Mouse (Mus musculus): ENCODE results near the gene Tnfaip8l1.

Gene Tnfaip8l1

GRCm38 (mm10) chr17:56137839-56138613 lies 24.3 kb upstream of the Tnfaip8l1 start:
- peak; percentile 47 for DNase-seq (ENCODE audit: low read depth, low spot score)

- no peak for DNase-seq (ENCODE audit: low read depth, low spot score)
Measured at GRCm38 (mm10) chr17:56139355-56139754, 22.9 kb upstream of the Tnfaip8l1 start.

DNA sequence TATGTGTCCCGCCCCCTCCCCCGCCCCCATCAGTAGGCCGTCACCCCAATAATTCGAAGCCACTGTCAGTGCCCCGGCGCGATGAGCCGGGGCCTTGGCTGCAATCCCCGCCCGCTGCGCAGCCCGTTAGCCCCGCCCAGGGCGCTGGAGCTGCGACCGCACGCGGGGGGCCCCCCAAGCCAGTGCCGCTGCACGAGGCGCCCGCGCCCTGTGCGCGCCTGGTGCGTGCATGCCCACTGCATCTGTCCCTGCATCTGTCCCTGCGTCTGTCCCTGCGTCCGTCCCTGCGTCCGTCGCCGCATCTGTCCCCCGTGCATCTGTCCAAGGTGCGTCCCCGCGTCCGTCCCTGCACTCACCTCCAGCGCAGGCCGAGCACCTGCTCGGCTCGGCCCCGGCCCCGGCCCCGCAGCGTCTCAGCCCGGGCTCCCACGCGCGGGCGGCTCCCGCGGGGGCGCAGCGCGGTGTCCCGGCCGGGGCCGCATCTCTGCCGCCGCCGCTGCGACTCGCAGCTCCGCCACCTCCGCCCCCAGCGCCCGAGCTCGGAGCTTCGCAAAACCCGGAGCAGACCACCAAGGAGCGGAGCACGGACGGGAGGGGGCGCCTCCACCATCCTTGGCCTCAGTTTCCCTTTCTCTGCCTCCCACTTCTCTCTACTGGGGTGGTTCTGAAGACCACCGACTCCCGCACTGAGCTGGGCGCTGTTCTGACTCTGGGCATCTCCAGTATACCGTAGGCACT lies 22.2 kb upstream of the Tnfaip8l1 start, which contains the start of gene Sema6b:
Sema6b (minus strand) TSS at position 486 of the 738 bp plus-strand sequence.
- DNase-seq (ENCODE audit: low read depth, low spot score), result peak; percentile 67

DNA sequence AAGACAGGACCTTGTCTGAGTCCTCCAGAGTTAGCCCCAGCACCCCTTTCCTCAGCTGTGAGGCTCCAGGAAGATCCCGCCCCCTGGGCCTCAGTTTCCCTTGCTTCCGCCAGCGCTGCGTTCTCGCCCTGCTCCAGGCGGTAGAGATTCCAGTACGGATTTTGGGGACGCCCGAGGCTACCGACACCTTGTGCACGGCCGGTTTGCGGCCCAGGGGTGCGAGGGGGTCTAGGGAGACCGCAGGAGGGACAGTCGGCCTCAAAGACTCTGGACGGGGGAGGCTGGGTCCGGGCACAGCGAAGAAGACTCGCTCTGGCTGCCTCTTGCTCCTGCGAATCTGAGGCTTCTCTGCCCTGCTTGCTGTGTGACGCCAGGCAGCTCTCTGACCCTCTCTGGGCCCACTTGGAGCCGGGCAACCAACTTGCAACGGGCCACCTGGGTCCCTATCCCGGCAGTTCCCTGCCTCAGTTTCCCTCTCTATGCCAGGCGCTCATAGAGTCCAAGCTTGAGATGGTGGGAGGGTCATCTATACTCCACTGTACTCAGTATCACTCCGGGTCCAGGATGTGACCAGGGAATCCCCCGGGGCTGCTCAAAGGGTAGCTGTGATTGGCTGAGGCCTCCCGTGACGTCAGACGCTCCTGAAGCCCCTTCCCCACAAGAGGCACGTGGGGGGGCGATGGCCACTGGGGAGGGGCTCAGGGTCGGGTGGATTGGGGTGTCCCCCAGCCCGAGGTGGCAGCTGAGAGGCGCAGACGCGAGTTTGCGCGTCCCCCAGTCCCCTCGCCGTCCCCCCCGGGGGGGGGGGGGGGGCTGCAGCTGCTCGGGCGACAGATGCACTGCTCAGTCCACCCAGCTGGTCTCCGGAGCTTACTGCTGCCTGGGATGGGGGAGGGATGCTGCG lies 20.3 kb upstream of the Tnfaip8l1 start:
- DNase-seq (ENCODE audit: low read depth, low spot score), result peak; percentile 45

DNA sequence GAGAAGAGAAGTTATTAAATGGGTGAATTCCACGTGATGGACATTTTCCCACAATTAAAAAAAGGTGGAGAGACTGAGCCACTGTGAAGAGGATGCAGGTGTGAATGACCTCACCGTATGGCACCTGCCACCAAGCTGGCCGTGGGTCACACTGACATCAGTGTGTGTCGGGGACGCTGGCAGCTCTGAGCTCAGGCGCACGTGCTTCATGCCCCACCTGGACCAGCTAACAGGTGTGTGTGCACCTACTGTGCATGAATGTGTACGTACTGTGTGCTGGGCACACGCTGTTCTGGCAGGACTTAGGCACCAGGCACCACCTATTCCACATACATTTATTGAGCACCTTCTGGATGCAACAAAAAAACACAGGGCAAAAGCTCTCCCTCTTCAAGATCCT lies 17.7 kb upstream of the Tnfaip8l1 start:
- DNase-seq (ENCODE audit: low read depth, low spot score), result no peak

GRCm38 (mm10) chr17:56146131-56146530 lies 16.1 kb upstream of the Tnfaip8l1 start:
- DNase-seq (ENCODE audit: low read depth, low spot score), result no peak

DNA sequence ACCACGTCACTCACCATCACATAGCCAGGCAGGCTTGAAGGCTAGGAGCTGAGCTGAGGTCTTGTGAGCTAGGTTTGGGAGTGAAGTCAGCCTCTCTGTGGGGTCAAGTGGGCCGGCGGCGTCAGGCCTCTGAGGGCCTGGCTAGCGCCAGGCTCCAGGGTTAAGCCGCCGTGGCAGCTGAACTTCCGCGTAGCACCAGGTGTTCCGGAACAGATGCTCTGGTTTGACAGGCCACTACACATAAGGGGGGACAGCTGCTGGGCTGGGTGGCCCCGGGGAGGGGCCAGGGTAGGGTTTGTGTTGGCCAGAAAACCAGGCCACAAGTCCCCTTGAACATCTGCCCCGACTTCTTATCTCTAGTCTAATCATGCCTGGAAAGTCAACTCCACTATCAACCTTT lies 14.9 kb upstream of the Tnfaip8l1 start:
- DNase-seq (ENCODE audit: low read depth, low spot score), result no peak

DNA sequence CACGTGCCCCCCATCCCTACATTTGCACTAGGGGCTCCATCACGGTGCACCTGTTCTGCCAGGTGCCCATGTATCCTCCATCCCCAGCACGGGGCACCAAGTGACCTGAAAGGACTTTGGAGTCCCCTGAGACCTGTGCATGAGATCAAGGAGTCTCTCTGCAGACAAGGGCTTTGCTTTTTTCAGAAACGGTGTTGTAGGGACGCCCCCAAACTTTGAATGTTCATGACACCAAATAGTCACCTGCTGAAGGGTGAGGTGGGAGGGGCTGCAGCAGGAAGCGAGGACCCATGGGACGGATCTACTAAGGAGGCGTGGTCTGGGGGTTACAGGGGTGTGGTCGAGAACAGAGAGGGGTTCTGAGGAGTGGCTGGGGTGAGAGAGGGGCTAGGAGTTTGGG lies 14.0 kb upstream of the Tnfaip8l1 start:
- DNase-seq (ENCODE audit: low read depth, low spot score), result no peak

- DNase-seq (ENCODE audit: low read depth, low spot score), result no peak
Measured at GRCm38 (mm10) chr17:56148790-56149618, 13.3 kb upstream of the Tnfaip8l1 start.

DNA sequence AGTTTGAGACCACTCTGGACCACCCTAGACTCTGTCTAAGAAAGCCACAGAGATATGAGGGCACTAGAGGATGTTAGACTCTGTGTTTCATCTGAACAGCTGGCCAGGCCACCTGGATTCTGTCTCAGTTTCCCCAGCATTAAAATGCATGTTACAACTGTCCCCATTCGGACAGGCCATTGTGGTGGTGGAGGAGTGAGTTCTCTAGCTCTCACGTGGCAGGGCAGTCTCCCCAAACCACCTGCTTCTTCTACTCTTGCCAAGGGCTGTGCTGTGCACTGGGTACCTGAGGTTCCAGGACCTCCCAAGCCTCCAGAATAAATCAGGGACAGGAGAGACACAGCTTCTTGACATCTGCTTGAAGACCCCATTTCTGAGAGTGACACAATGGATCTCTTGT lies 12.4 kb upstream of the Tnfaip8l1 start:
- DNase-seq (ENCODE audit: low read depth, low spot score), result no peak

DNA sequence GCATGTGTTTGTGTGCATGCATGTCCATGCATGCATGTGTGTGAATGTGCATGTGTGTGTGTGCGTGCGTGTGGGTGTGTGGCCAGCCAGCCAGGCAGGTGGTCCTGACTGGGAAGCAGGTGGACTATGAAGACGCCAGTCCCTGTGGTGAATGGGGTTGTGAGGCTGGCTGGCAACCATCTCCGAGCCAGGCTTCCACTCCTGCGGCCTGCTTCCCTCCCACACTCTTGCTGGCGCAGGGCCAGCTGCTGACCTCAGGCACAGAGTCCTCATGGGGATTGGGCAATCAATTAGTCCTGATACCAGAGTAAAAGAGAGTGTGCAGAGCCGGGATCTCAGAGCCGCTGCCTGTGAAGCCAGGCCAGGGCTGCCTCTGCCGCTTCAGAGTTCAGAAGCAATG lies 8.6 kb upstream of the Tnfaip8l1 start:
- no peak for DNase-seq (ENCODE audit: low read depth, low spot score)

DNA sequence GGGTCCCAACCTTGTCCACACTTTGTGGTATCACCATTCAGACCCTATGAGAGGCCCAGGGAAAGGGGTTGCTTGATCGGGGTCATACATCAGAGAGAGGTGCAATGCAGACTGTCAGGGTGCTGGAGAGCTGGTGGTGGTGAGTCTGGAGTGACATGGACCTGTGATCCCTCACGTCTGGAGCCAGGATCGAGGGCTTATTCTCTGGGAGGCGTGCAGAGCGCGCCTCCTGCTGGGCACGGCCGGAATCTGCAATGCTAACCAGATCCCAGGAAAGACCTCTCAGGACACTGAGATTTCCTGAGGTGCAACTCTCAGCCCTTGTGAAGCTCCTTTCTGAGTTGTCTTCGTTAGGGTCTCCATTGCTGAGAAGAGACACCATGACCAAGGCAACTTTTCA lies 2.5 kb upstream of the Tnfaip8l1 start:
- DNase-seq (ENCODE audit: low read depth, low spot score), result peak; percentile 89

DNA sequence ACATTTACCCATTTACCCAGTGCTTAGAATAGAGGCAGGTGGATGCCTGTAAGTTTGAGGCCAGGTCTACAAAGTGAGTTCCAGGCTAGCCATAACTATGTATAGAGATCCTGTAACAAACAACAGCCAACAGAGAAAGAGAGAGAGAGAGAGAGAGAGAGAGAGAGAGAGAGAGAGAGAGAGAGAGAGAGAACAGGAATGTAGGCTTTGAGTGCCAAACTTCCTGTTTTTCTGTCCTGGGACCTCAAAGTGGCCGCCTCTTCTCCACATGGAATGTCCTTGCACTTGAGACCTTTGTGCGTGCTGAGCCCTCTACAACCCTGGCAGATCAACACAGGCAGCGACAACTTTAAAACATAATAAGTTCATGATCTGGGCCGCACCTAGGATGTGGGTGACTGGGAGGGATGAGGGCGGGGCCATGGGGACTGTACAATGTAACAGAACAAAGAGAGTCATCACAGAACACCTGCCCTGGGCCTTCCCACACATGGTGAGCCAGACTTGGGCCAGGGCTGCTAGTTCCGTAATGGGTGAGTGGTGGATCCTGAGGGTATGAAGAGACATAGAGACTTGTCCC lies 1.3 kb downstream of the Tnfaip8l1 start:
- DNase-seq (ENCODE audit: low read depth, low spot score), result peak; percentile 60

DNA sequence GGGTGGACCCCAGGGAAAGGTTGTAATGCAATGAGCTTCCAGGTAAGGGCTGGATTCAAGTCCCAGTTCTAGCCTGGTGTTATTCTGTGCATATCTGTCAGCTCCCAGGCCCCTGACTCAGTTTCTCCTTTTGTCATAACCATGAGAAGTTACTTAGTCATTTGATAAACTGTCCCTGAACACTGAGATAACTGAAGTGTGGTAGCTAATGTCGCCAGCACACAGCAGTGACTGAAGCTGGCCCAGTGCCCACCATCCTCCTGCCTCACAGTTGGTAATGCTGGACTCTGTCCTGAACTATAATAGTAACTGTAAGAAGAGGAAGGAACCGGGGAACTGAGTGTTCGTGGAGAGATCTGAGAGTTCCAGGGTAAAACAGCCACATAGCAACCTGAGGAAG lies 2.2 kb downstream of the Tnfaip8l1 start:
- DNase-seq (ENCODE audit: low read depth, low spot score), result no peak

DNA sequence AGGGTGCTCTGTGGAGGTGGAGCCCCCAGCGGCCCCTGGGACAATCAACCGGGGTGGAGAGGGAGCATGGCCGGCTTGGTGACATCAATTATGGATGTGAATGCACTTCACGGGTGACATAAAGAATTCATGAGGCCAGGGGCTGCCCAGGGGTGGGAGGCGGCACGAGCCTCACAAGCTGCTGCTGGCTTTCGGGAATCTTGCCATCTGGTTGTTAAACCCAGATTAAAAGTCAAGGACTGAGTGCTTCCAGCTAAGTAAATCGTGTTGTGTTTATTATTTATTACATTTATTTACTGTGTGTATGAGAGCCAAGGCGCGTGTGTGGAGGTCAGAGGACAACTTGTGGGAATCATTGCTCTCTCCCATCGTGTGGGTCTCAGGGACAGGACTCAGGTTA lies 3.4 kb downstream of the Tnfaip8l1 start:
- DNase-seq (ENCODE audit: low read depth, low spot score), result no peak

DNA sequence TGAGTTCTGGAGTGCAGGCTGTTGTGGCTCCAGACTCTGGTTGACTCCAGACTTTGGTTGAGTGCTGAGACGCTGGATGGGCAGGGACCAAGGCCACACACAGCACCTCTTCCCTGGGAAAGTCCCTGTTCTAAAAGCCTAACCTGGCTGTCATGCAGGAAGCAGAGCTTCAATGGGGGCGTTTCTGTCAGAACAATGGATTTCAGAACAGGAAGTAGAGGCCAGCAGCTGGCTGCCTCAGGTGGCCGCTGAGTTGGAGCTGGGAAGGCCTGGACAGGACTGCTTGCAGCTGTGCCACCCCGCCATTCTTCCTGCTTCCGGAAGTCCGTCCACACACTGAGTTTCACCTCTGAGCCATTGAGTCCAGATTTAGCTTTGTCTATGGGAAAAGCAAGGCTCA lies 7.6 kb downstream of the Tnfaip8l1 start:
- DNase-seq (ENCODE audit: low read depth, low spot score), result no peak

DNA sequence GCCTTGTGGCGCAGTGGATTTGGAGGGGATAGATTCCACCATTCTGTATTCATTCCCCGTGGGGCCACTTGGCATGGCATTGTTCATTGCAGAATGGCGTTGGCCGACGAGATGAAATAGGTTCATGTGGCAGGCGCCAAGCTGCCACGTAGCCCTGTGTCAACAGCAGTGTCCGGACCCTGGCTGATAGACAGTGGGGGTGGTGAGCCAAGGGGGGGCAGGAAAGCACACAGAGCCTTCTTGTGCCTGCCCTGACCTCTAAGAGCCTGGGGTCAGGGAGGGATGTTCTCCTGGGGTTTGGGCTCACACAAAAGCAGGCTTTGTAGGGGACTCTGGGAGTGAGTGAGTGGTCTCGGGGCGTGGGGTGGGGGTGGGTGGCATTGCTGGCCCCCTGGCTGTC lies 8.4 kb downstream of the Tnfaip8l1 start:
- no peak for DNase-seq (ENCODE audit: low read depth, low spot score)

GRCm38 (mm10) chr17:56171456-56171855 lies 9.2 kb downstream of the Tnfaip8l1 start:
- no peak for DNase-seq (ENCODE audit: low read depth, low spot score)

GRCm38 (mm10) chr17:56171881-56172280 lies 9.6 kb downstream of the Tnfaip8l1 start:
- no peak for DNase-seq (ENCODE audit: low read depth, low spot score)

GRCm38 (mm10) chr17:56173401-56174046 lies 11.2 kb downstream of the Tnfaip8l1 start:
- DNase-seq (ENCODE audit: low read depth, low spot score), result peak; percentile 32

Measured in ZHBTc4 (cell line).